ENCODE assay signal across 10 mouse cellular contexts in genomic region chr6:8086847-8087246, GRCm38 (mm10).
DNase-seq lines count a peak whose midpoint lies in the region; ATAC-seq and TF ChIP-seq lines count a peak whose summit lies in the region.
"Had no signal": no experiment of that assay in that cellular context is flagged by ENCODE, and none has a peak within 500 bp of the region (broad histone marks: within the 10 kb centered on the region; RNA-seq: fewer than 3 reads in every experiment).

No protein-coding gene starts in this region.

- no peak for TF ChIP-seq POLR2A in MEL (IDR thresholded peaks at IDR 0.05; ENCODE audit: control insufficient read depth in 1 of 2, insufficient read depth in 1 of 2, low read depth in 1 of 2, low read length in 2 of 2, poor library complexity in 1 of 2)

- DNase-seq in adrenal gland, adult (ENCODE audit: inconsistent age in 2 of 2, low spot score in 1 of 2): peak; percentile 11 to 81
- DNase-seq in adrenal gland, adult 8-10 months: no peak
- peak; percentile 15 to 26 for DNase-seq in layer of hippocampus, adult 2 months (ENCODE audit: low spot score in 2 of 2)
- no peak for DNase-seq in layer of hippocampus, adult 8-10 months (ENCODE audit: low spot score in 2 of 2)
- DNase-seq in MEL (ENCODE audit: low read depth, low spot score): peak; percentile 59
- peak; percentile 58 for DNase-seq in retina, embryonic 14.5 days (ENCODE audit: low spot score)
- no peak for DNase-seq in urinary bladder, postnatal 36 days (ENCODE audit: low spot score in 2 of 2)

- H3K36me3 ChIP-seq in MEL (ENCODE audit: control insufficient read depth in 1 of 2, insufficient read depth in 2 of 2, low read length in 2 of 2): no peaks in the 10 kb centered on the region
- no peaks in the 10 kb centered on the region for H3K36me3 ChIP-seq in forebrain, embryonic 13.5 days (ENCODE audit: poor library complexity, severe bottlenecking)
- H3K36me3 ChIP-seq: heart, embryonic 15.5 days; midbrain, embryonic 12.5 days had no signal

- ATAC-seq in forebrain, embryonic 13.5 days: peak; percentile 45; the same call in 1 of the 2 replicates

- no peaks in the 10 kb centered on the region for H3K79me2 ChIP-seq in MEL (ENCODE audit: control insufficient read depth, insufficient read depth, low read length, poor library complexity)

- H3K4me1 ChIP-seq in MEL (ENCODE audit: control insufficient read depth in 1 of 2, insufficient read depth in 2 of 2, low read length in 2 of 2): no peaks in the 10 kb centered on the region
- no peaks in the 10 kb centered on the region for H3K4me1 ChIP-seq in forebrain, embryonic 13.5 days
- H3K4me1 ChIP-seq: midbrain, embryonic 12.5 days had no signal

- no peaks in the 10 kb centered on the region for H3K9me3 ChIP-seq in MEL (replicated peaks; ENCODE audit: insufficient read depth, low read length)
- no peaks in the 10 kb centered on the region for H3K9me3 ChIP-seq in forebrain, embryonic 13.5 days (replicated peaks)
- H3K9me3 ChIP-seq: heart, embryonic 15.5 days; midbrain, embryonic 12.5 days had no signal

- 64% methylated on average over 3 of the region's 3 CpGs for WGBS in forebrain, embryonic 13.5 days

- H3K4me3 ChIP-seq in layer of hippocampus, adult 2 months: no peak overlapping the region
- no peak overlapping the region for H3K4me3 ChIP-seq in MEL (ENCODE audit: control insufficient read depth in 1 of 2, insufficient read depth in 1 of 2, low read depth in 2 of 2, low read length in 2 of 2)
- H3K4me3 ChIP-seq in forebrain, embryonic 13.5 days: no peak overlapping the region
- H3K4me3 ChIP-seq: heart, embryonic 15.5 days; midbrain, embryonic 12.5 days had no signal

- TF ChIP-seq CTCF in layer of hippocampus, adult 2 months (conservative IDR thresholded peaks at IDR 0.05): peak; percentile 86
- peak; percentile 33 to 61 (median 58); a peak in 5 of 6 replicates for TF ChIP-seq CTCF in MEL (IDR thresholded peaks at IDR 0.05 in 2 of 3, conservative IDR thresholded peaks at IDR 0.05 in 1 of 3; ENCODE audit: control insufficient read depth in 1 of 3, insufficient read depth in 1 of 3, low read depth in 2 of 3, low read length in 3 of 3, poor library complexity in 1 of 3, severe bottlenecking in 1 of 3)

- peak; percentile 43 for TF ChIP-seq RAD21 in MEL (IDR thresholded peaks at IDR 0.05; ENCODE audit: low read depth, low read length)

- TF ChIP-seq EP300 in MEL (IDR thresholded peaks at IDR 0.05; ENCODE audit: low read depth in 1 of 2, low read length in 2 of 2): no peak

- no peak overlapping the region for H3K27ac ChIP-seq in layer of hippocampus, adult 2 months
- H3K27ac ChIP-seq in MEL (ENCODE audit: control insufficient read depth, low read depth, low read length): no peak overlapping the region
- no peak overlapping the region for H3K27ac ChIP-seq in forebrain, embryonic 13.5 days
- H3K27ac ChIP-seq: heart, embryonic 15.5 days; midbrain, embryonic 12.5 days had no signal

- H3K4me2 ChIP-seq in forebrain, embryonic 13.5 days: no peak overlapping the region
- H3K4me2 ChIP-seq: heart, embryonic 15.5 days; midbrain, embryonic 12.5 days had no signal

- H3K9ac ChIP-seq in MEL (ENCODE audit: control insufficient read depth, low read depth, low read length, poor library complexity, severe bottlenecking): no peak overlapping the region
- no peak overlapping the region for H3K9ac ChIP-seq in forebrain, embryonic 13.5 days
- H3K9ac ChIP-seq: heart, embryonic 15.5 days; midbrain, embryonic 12.5 days had no signal

- no peaks in the 10 kb centered on the region; a peak in 2 of 4 replicates for H3K27me3 ChIP-seq in MEL (ENCODE audit: control insufficient read depth in 1 of 2, insufficient read depth in 2 of 2, low read length in 2 of 2)
- H3K27me3 ChIP-seq in forebrain, embryonic 13.5 days: no peaks in the 10 kb centered on the region
- H3K27me3 ChIP-seq: heart, embryonic 15.5 days; midbrain, embryonic 12.5 days had no signal

TF ChIP-seq in MEL, 35 proteins besides CTCF, POLR2A, EP300 and RAD21:
- TF ChIP-seq JUND (IDR thresholded peaks at IDR 0.05; ENCODE audit: low read depth, low read length) (no peak), ZC3H11A (IDR thresholded peaks at IDR 0.05; ENCODE audit: low read depth, low read length) (0 out of 2 replicates have a peak, but pooled peaks have one; percentile 15), SMC3 (IDR thresholded peaks at IDR 0.05; ENCODE audit: low read depth, low read length) (peak; percentile 72)

Comparison
In these comparisons a context has a peak if more than half of its experiments do, and no peak if none do; other contexts are left out.
1. DNase-seq: peak in adrenal gland, adult (2 of 2), layer of hippocampus, adult 2 months (2 of 2), MEL (single experiment) and retina, embryonic 14.5 days (single experiment); none in adrenal gland, adult 8-10 months (single experiment), layer of hippocampus, adult 8-10 months (0 of 2) and urinary bladder, postnatal 36 days (0 of 2).